Mouse (Mus musculus) kidney, postnatal 36 days (tissue): ENCODE measurements around the gene Mllt1.
A peak's percentile ranks its signal among the peaks of the same experiment; 100 is the strongest.

ENCODE experiments used
- DNase-seq, 2 experiments: peaks; one replicate each; pipeline ENCODE4 v3.0.0; 2021 to 2022; ENCODE audit warnings: mixed read lengths in 2 of 2

Gene Mllt1

DNA sequence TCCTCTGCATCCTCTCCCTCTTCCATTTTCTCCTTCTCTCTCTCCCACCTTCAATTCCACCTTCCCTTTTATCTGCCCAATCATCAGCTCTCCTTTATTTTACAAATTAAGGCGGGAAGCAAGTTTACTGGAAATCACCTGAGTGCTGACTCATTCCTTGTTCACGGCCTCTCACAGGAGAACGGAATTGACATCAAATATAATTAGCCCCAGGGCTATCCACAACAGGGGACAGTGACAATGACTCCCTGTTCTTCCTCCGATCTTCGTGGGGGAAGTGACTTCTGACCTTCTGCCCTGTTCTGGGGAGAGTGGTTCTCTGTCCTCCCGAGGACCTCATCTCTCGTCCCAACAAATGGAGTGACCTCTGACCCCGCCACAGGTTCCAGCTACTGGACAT lies 58.2 kb downstream of the Mllt1 start:
- no peak for DNase-seq

DNA sequence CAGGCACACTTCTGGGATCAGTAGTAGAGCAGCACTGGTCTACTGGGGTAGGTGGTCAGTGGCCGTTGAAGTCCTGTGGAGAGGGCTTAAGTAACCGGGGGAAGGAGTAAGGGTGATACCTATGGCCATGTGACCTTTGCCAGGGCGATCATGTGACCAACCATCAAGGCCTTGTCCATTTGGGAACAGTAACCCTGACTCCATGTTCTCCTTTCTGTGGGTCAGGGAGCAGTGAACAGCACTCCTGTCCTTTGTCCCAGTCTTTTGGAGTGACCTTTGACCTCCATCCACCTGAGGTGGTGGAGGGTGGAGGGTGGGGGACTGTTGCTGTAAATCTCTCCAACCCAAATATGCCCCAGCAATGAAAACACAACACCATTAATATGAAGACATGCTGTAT lies 58.8 kb downstream of the Mllt1 start:
- DNase-seq, result no peak

DNA sequence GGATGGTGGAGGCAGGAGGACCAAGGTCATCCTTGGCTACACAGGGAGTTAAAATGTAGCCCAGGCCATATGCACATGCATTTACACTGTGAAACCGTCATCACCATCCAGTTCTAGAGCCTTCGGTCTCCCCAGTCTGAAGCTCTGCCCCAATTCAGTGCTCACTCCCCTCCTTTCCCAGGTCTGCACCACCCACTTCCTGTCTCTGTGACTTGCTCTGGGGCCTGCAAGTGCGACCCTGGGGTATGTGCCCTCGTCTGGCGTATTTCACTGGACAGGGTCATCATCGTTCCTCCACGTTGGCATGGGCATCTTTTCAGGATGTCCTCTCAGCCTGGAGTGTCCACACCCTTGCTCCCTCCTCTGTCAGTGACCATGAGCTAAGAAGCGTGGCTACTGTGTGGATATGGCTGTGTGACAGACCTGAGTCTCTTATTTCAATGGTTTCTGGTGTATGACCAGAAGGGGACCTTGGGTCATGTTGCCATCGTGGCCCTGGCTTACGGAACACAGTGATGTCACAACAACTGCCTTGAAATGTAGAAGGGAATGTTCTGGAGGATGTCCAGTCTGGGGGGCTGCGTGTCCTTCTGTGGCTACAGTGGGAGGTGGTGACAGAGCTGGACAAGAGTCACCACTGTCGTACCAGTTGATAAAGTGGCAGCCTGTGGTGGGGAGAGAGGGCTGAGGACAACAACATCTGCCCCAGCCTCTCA lies 60.1 kb downstream of the Mllt1 start, which contains the start of gene 1700061G19Rik:
Gene 1700061G19Rik (plus strand): TSS at position 542 of the 716 bp plus-strand sequence.
- no peak for DNase-seq

DNA sequence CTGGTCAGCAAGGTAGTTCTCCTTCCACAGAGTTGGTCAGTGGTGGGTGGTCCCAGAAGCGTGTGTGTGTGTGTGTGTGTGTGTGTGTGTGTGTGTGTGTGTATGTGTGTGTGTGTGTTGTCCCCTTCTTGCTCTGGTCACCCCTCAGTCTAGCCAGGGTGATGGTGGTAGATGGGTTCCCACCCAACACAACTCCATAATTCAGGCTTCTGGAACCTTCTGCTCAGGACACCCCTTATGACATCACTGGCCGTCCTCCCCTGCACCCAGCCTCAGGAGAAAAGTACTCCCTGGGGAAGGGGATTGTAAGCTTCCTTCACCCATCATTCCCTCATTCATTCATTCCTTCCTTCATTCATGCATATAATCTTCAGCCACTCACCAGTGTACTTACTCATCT lies 61.0 kb downstream of the Mllt1 start, which contains the start of gene Acsbg2:
Gene Acsbg2 (minus strand): TSS at position 211 of the 400 bp plus-strand sequence.
- no peak for DNase-seq

DNA sequence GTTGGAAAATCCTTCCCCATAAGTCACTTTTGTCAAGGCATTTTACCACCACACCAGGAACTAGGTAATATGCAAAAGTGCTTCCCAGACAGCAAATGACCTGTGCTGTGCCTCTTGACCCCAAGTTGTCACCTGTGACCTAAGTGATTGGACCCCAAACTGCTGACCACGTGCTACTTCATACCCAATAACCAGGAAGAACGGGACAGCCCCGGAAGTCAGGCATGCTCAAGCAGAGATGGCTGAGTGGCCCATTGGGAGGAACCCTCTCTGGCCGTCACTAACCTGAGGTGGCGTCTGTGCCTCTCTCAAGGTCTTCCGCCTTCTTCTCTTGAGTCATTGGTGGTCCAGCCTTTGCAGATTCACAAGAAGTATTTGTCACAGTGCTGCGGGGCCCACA lies 62.7 kb downstream of the Mllt1 start:
- no peak for DNase-seq

DNA sequence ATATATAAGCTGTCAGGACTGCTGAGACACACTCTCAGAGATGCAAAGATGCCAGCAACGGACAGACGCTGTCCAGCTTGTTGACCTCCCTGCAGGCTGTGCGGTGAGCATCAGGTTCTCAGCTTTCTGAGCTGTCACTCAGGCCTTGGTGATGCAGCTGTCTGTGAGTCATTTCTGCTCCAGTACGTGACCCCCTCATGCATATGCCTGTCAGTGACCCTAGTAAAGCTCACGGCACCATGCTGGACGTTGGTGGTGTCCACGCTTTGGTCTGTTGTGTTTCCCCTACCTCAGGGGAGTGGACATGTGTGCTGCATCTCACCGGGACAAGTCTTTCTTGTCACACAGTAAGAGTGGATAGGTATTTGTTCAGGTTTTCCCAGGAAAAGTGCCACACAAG lies 63.4 kb downstream of the Mllt1 start:
- no peak for DNase-seq

DNA sequence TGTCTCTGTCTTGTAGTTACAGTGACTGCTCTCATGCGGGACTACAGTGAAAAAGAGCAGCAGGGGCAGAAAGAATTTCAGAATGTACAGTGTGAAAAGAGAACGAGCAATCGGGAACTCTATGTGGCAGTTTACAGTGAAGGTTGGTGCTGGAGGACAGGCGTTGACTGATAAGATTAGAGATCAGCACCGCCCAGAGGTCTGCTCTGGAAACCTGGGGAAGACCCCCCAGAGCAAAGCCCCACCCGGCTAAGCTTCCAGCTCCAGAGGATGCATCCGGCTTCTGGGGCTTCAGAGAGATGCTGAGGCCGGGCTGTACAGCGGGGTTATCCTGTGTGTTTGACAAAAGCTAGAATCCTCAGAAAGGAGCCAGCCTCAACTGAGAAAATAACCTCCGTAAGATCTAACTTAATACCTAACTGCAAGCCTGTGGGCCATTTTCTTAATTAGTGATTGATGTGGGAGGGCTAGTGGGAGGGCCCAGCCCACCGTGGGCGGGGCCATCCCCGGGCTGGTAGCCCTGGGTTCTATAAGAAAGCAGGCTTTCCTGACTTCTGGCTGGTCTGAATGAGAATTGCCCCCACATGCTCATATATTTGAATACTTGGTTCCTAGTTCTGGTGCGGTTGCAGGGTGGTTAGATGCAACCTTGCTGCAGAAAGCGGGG lies 64.8 kb downstream of the Mllt1 start:
- no peak for DNase-seq

DNA sequence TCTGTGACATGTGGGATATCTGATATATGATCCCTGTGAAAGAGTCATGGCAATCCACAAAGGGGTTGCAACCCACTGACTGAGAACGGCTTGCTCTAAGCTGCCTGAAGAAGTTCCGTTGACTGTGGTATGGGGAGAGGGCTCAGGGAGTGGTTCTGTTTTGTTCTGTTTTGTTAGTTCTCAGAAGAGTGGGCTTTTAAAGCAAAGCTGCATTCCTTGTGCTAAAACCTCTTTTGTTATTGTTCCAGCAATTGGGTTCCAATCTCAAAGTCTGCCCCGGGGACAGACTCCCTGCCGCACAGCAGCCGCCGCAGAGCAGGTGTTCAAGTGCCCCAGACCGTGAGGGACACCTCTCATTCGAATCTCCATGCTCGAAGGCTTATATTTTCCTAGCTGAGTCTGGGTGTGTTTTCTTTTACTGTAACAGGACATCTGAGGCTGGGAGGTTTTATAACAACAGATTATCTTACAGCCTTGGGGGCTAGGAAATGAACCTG lies 65.7 kb downstream of the Mllt1 start:
- DNase-seq, result no peak

DNA sequence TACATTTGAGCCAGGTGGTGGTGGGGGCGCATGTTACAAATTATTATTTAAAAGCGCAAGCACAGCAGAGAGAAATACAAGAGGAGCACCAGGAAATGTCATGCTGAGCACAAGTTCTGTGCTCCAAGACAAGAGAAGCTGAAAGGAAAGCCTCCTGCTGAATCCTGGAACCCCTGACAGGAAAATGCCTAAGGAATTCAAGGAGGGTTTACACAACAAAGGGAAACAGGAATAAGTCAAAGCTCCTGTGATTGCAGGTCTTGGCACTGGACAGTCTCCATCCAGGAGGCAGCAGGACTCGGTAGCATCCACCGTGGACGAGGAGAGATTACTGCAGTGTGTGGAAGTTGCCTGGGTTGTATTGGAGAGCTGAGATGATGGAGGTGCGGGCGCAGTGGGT lies 69.1 kb downstream of the Mllt1 start:
- DNase-seq, result no peak

DNA sequence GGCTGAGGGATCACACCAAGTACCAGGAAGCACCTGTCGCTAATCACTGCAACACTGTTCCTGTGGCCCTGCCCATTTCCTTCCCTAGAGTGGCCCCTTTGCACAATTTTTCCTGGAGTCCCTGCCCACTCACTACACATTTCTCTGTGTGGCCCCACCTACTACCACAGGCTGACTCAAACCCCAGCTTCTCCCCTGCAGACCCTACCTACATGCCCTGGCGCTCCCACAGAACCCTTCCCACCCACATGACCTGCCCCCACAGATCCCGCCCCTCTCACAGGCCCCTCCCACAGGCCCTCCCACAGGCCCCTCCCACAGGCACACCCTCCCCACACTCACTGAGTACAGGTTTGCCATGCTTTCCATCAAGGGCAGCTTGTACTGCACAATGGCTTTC lies 74.0 kb downstream of the Mllt1 start:
- peak in 1 of 2 experiments; percentile 19 for DNase-seq

DNA sequence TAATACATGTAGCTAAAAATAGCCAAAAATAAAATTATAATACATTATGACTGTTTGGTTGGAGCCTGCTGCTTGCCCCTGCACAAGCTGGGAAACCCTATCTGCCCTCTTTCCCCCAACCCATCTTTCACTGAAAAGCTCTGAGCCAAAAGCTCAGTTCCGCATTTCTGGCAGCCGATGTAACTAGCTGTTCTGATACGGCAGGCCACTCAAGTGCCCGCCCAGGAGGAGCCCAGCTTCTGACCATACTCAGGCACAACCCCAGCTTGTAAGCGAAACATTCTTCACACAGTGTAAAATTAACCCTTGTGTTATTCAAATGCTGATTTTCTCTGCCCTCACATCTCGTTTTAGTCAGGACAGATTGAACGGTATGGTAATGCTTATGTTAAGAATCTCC lies 76.3 kb downstream of the Mllt1 start:
- no peak for DNase-seq

DNA sequence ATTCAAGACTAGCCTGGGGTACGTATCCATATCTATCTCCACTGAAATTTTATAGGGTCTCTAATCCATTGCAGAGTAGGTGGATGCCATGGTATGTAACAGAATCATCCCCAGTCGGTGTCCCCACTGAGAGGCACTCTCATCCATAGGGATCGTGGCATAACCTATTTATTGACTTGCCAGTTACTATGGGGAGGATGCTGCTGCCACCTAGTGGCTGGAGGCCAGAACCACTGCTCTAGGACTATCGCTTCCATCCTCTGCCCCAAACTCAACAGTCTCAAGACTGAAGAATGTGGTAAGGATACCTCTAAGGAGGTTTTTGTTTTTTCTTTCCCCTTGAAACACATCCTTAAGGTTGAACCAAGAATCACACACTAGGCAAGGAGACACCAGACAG lies 77.0 kb downstream of the Mllt1 start:
- peak; percentile 50 to 85 for DNase-seq

DNA sequence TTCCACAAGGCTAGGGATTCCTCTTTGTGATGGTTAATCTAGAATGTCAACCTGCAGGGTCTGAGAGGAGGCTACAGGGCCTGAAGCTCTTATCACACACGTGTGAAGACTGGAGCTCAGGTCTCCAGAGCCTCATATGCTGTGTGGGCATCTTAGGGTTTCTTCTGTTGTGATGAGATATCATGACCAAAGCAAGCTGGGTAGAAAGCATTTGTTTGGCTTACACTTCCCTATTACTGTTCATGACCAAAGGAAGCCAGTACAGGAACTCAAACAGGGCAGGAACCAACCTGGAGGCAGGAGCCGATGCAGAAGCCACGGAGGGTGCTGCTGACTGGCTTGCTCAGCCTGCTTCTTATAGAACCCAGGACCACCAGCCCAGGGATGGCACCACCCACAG lies 79.8 kb downstream of the Mllt1 start:
- DNase-seq, result no peak

DNA sequence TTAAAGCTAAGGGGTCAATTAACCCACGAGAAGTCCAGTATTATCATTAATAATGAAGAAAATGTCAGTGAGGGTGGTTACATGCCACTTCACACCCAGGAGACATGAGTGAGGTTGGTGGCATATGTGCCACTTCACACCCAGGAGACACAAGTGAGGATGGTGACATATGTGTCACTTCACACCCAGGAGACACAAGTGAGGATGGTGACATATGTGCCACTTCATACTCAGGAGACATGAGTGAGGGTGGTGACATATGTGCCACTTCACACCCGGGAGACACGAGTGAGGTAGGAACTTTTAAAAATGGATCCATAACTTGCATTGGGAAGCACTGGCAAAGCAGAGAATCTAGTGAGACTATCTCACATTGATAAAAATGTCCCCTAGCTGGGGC lies 84.0 kb downstream of the Mllt1 start:
- no peak for DNase-seq

DNA sequence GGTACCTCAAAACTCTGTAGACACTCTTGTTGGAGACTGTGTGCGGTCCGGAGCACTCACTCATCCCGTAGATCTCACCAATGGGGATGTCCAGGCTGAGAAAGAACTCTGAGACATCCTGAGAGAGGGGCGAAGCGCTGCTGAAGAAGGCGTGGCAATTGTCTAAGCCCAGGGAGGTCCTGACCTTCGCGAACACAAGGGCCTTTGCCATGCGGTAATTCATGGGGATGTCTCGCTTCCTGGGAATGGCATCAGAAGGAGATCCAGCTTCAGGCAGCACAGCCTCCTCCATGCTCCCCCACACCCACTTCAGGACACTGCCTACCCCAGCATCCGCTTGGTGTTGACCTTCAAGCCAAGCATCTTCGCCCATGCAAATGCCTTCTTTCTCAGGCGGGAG lies 85.5 kb downstream of the Mllt1 start:
- DNase-seq, result no peak

DNA sequence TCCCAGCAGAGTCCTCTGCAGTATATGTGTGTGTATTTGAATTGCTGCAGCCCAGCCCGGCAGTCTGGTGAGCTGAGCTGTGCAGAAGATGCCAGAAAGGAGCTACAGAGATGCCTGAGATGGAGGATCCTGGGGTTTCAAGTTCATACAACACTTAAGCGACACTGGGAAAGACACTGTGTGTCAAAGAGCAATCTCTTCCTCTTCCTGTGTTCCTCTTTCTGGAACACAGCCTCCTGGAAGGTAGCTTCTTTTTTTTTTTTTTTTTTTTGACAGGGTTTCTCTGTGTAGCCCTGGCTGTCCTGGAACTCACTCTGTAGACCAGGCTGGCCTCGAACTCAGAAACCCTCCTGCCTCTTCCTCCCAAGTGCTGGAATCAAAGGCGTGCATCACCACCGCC lies 86.4 kb downstream of the Mllt1 start:
- no peak for DNase-seq

DNA sequence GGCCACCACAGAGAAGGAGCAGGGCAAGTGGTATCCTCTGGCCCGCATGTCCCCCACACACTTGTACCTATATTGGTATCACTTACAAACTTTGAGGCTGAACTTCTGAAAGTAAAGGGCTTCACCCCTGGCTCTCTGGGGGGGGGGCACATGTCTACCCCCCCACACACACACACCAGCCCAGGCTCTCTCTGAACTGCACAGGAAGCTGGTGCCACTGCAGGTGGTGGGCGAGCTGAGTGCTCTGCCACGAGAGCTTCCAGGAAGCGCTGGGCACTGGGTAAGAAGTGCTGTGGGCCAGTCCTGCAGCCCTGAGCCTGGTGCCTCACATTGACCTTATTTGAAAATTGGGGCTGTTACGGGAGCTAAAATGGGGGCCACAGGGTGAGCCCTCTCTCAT lies 91.5 kb downstream of the Mllt1 start:
- no peak for DNase-seq
